Mouse (Mus musculus) cortical plate, adult 2 months (tissue): ENCODE data around the gene Retnla. TPM values are rescaled to one million over a fixed set of nuclear protein-coding genes. Genes with fewer than 3 reads are reported as not detected.

Source experiments
- H3K27ac ChIP-seq: fragments of 200-500 bp; 2 replicates; pipeline ENCODE4 v1.5.1; 2012; ENCODE audit warnings: low read length, control low read depth, inconsistent platforms; ENCODE audit not compliant: insufficient read depth
- H3K4me1 ChIP-seq: fragments of 200-500 bp; 2 replicates; pipeline ENCODE4 v1.6.1; 2011; ENCODE audit warnings: low read length; ENCODE audit not compliant: control insufficient read depth, insufficient read depth
- H3K4me3 ChIP-seq: fragments of 200-500 bp; 2 replicates; pipeline ENCODE4 v1.5.1; 2011; ENCODE audit warnings: mild to moderate bottlenecking, low read length, control low read depth; ENCODE audit not compliant: insufficient read depth
- CTCF ChIP-seq: fragments of 200-500 bp; IDR thresholded peaks from 2 replicates; pipeline ENCODE4 v1.5.1; 2011; ENCODE audit warnings: mild to moderate bottlenecking, control low read depth, low read length; ENCODE audit not compliant: insufficient read depth; ENCODE audit errors: extremely low read depth
- POLR2A ChIP-seq: fragments of 200-500 bp; IDR thresholded peaks from 2 replicates; pipeline ENCODE4 v1.6.1; 2011; ENCODE audit warnings: mild to moderate bottlenecking, low read length, control low read depth; ENCODE audit not compliant: insufficient read depth; ENCODE audit errors: extremely low read depth
- polyA plus RNA-seq: library from polyadenylated mRNA; depleted of rRNA; stranded (reverse); fragments of >200 nt; gene quantifications from 2 replicates; pipeline ENCODE4 v1.2.3, GENCODE M21; 2012; rRNA removed

The Retnla gene
- 0.34 and 0.56 TPM in 2 replicates for polyA plus RNA-seq

GRCm38 (mm10) chr16:48842266-48842665 is at the start of gene Retnla:
TSS of gene Retnla (plus strand) at chr16:48842551.
- TF ChIP-seq POLR2A: no peak
- TF ChIP-seq CTCF: no peak
- Histone ChIP-seq H3K4me3 (no peak within 1 kb of the TSS), H3K27ac (no peak within 1 kb of the TSS), H3K4me1 (no peaks in the 10 kb centered on the region)

- H3K4me1 ChIP-seq: no peaks in the 10 kb centered on the region
- H3K4me3 ChIP-seq: no peak overlapping the region
- no peak overlapping the region for H3K27ac ChIP-seq
- no peak for TF ChIP-seq CTCF
- no peak for TF ChIP-seq POLR2A
Observed at GRCm38 (mm10) chr16:48798285-48798684, 44.1 kb upstream of the Retnla start.

GRCm38 (mm10) chr16:48799470-48799869 is 42.9 kb upstream of the Retnla start:
- H3K4me1 ChIP-seq: no peaks in the 10 kb centered on the region
- TF ChIP-seq CTCF (no peak), POLR2A (no peak)
- H3K27ac ChIP-seq: no peak overlapping the region
- H3K4me3 ChIP-seq: no peak overlapping the region

GRCm38 (mm10) chr16:48800906-48801305 is 41.4 kb upstream of the Retnla start:
- Histone ChIP-seq H3K27ac (no peak overlapping the region), H3K4me1 (no peaks in the 10 kb centered on the region), H3K4me3 (no peak overlapping the region)
- TF ChIP-seq CTCF: no peak
- no peak for TF ChIP-seq POLR2A

- Histone ChIP-seq H3K4me3 (no peak overlapping the region), H3K27ac (no peak overlapping the region), H3K4me1 (no peaks in the 10 kb centered on the region)
- no peak for TF ChIP-seq POLR2A
- TF ChIP-seq CTCF: no peak
Observed at GRCm38 (mm10) chr16:48805412-48805811, 36.9 kb upstream of the Retnla start.

GRCm38 (mm10) chr16:48806521-48806920 is 35.8 kb upstream of the Retnla start:
- Histone ChIP-seq H3K27ac (no peak overlapping the region), H3K4me3 (no peak overlapping the region), H3K4me1 (no peaks in the 10 kb centered on the region)
- TF ChIP-seq POLR2A (no peak), CTCF (no peak)

- H3K4me3 ChIP-seq: no peak overlapping the region
- no peaks in the 10 kb centered on the region for H3K4me1 ChIP-seq
- TF ChIP-seq POLR2A (no peak), CTCF (no peak)
- no peak overlapping the region for H3K27ac ChIP-seq
Observed at GRCm38 (mm10) chr16:48809374-48809773, 33.0 kb upstream of the Retnla start.

GRCm38 (mm10) chr16:48811881-48812436 is 30.4 kb upstream of the Retnla start:
- Histone ChIP-seq H3K4me1 (no peaks in the 10 kb centered on the region), H3K4me3 (no peak overlapping the region), H3K27ac (no peak overlapping the region)
- TF ChIP-seq CTCF (no peak), POLR2A (no peak)

- Histone ChIP-seq H3K4me1 (no peaks in the 10 kb centered on the region), H3K27ac (no peak within 1 kb of the TSS), H3K4me3 (no peak within 1 kb of the TSS)
- TF ChIP-seq CTCF (no peak), POLR2A (no peak)
Observed at GRCm38 (mm10) chr16:48816695-48817094, 25.7 kb upstream of the Retnla start, which contains the start of gene Retnlb. TSS of gene Retnlb (plus strand) at chr16:48816856.

GRCm38 (mm10) chr16:48818524-48818923 is 23.8 kb upstream of the Retnla start:
- Histone ChIP-seq H3K27ac (no peak overlapping the region), H3K4me3 (no peak overlapping the region), H3K4me1 (no peaks in the 10 kb centered on the region)
- TF ChIP-seq CTCF: no peak
- TF ChIP-seq POLR2A: no peak
